Mouse (Mus musculus) thymus, adult 2 months (tissue): ENCODE data around the gene Gkap1. TPM values are rescaled to one million over a fixed set of nuclear protein-coding genes. Genes with fewer than 3 reads are reported as not detected.
A peak's percentile ranks its signal among the peaks of the same experiment; 100 is the strongest.

Experiments
- DNase-seq: peaks from one replicate; pipeline ENCODE4 v3.0.0; 2021
- H3K27ac ChIP-seq: fragments of 200-500 bp; 2 replicates; pipeline ENCODE4 v1.5.1; 2012; ENCODE audit warnings: low read length, control low read depth; ENCODE audit not compliant: control insufficient read depth, insufficient read depth
- H3K27me3 ChIP-seq: fragments of 200-500 bp; 2 replicates; pipeline ENCODE4 v1.6.1; 2012; ENCODE audit warnings: mild to moderate bottlenecking, low read length, moderate library complexity, mixed read lengths; ENCODE audit not compliant: control insufficient read depth, insufficient read depth
- H3K36me3 ChIP-seq: fragments of 200-500 bp; 2 replicates; pipeline ENCODE4 v1.6.1; 2012; ENCODE audit warnings: mild to moderate bottlenecking, low read length, moderate library complexity; ENCODE audit not compliant: control insufficient read depth, insufficient read depth
- H3K4me1 ChIP-seq: fragments of 200-500 bp; replicated peaks from 2 replicates; pipeline ENCODE4 v1.6.1; 2012; ENCODE audit warnings: low read length; ENCODE audit not compliant: control insufficient read depth, insufficient read depth
- H3K4me3 ChIP-seq: fragments of 200-500 bp; 2 replicates; pipeline ENCODE4 v1.5.1; 2012; ENCODE audit warnings: mild to moderate bottlenecking, low read length, control low read depth, moderate library complexity; ENCODE audit not compliant: control insufficient read depth, insufficient read depth
- CTCF ChIP-seq: fragments of 200-500 bp; IDR thresholded peaks from 2 replicates; pipeline ENCODE4 v1.5.1; 2012; ENCODE audit warnings: mild to moderate bottlenecking, control low read depth, low read length, moderate library complexity, borderline replicate concordance; ENCODE audit not compliant: control insufficient read depth, poor library complexity, insufficient read depth; ENCODE audit errors: extremely low read depth
- POLR2A ChIP-seq: fragments of 200-500 bp; IDR thresholded peaks from 2 replicates; pipeline ENCODE4 v1.6.1; 2012; ENCODE audit warnings: mild to moderate bottlenecking, low read length, control low read depth, moderate library complexity; ENCODE audit not compliant: control insufficient read depth, poor library complexity, insufficient read depth; ENCODE audit errors: extremely low read depth
- WGBS: fragments of 180-500 bp; shearing (Covaris S2); methylation state at CpG from one replicate; pipeline ENCODE4 v1.1.7; 2018; 5-methylcytosine and 5-hydroxymethylcytosine counted together
- polyA plus RNA-seq: library from polyadenylated mRNA; depleted of rRNA; stranded (reverse); fragments of >200 nt; gene quantifications from 2 replicates; pipeline ENCODE4 v1.2.3, GENCODE M21; 2012; rRNA removed

The Gkap1 gene
- 2.8 and 4.0 TPM in 2 replicates for polyA plus RNA-seq

GRCm38 (mm10) chr13:58275599-58275998 is at the start of gene Gkap1:
TSS of gene Gkap1 (minus strand) at chr13:58275699.
- H3K36me3 ChIP-seq, result no peaks in the 10 kb centered on the region
- WGBS, result 95% methylated on average over 8 of the region's 8 CpGs
- H3K27ac ChIP-seq, result no peak within 1 kb of the TSS
- peak within 1 kb of the TSS; percentile 61 for H3K4me3 ChIP-seq
- H3K27me3 ChIP-seq, result peaks cover 17% of the 10 kb centered on the region; the same call in 1 of the 2 replicates
- DNase-seq, result no peak
- peaks cover 6% of the 10 kb centered on the region; the same call in 1 of the 2 replicates for H3K4me1 ChIP-seq
- TF ChIP-seq CTCF, result no peak

GRCm38 (mm10) chr13:58317768-58318167 is 42.3 kb upstream of the Gkap1 start:
- Histone ChIP-seq H3K36me3 (no peaks in the 10 kb centered on the region), H3K27ac (no peak overlapping the region), H3K4me1 (no peaks in the 10 kb centered on the region), H3K4me3 (no peak overlapping the region), H3K27me3 (no peaks in the 10 kb centered on the region)
- no peak for DNase-seq
- 90% methylated on average over 2 of the region's 2 CpGs for WGBS
- TF ChIP-seq CTCF (no peak), POLR2A (no peak)

DNA sequence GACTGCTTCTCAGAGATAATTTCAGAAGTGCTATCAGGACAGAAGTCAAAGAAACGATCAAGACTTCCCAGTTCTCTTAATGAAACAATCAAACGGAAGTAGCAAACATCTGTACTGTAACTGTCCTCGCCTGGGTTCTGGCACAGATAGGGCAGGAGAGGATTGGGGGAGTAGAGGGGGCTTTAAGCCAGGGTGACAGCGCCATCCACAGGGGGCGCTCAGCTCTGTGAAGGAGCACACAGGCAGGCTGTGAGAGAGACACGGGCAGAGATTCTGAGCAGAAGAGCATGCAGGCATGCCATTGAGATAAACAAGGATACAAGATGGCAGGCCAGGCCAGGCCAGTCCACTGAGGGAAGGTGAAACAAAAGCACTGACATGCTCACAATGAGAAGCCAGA is 39.5 kb upstream of the Gkap1 start:
- Histone ChIP-seq H3K4me3 (no peak overlapping the region), H3K36me3 (no peaks in the 10 kb centered on the region), H3K27ac (no peak overlapping the region), H3K27me3 (no peaks in the 10 kb centered on the region), H3K4me1 (no peaks in the 10 kb centered on the region)
- no peak for TF ChIP-seq CTCF
- no peak for TF ChIP-seq POLR2A
- 82% methylated on average over 6 of the region's 6 CpGs for WGBS
- no peak for DNase-seq

DNA sequence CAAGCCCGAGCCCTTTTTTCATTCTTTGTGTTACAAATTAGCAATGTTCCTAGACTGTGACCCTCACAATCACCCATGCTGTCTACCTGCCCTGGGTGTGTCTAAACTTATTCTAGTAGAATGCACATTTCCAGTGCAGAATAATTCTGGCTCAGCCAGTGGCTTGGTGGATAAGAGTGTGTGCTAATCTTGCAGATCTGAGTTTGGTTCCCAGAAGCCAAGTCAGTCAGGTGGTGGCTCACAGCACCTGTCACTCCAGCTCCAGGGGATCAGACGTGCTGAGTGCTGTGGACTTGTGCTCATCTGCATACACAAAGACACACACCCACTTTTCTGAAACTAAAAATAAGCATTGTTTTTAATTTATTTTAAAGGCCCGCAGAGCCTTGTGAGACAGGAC is 38.3 kb upstream of the Gkap1 start:
- no peak overlapping the region for H3K27ac ChIP-seq
- no peak for DNase-seq
- no peaks in the 10 kb centered on the region for H3K36me3 ChIP-seq
- TF ChIP-seq POLR2A (no peak), CTCF (no peak)
- no peaks in the 10 kb centered on the region for H3K27me3 ChIP-seq
- 75% methylated on average over 3 of the region's 3 CpGs for WGBS
- no peak overlapping the region for H3K4me3 ChIP-seq
- no peaks in the 10 kb centered on the region for H3K4me1 ChIP-seq

GRCm38 (mm10) chr13:58311351-58311750 is 35.9 kb upstream of the Gkap1 start:
- WGBS, result 84% methylated on average over 3 of the region's 3 CpGs
- no peak overlapping the region for H3K27ac ChIP-seq
- H3K27me3 ChIP-seq, result no peaks in the 10 kb centered on the region
- no peaks in the 10 kb centered on the region for H3K4me1 ChIP-seq
- no peak for DNase-seq
- TF ChIP-seq POLR2A, result no peak
- no peak for TF ChIP-seq CTCF
- H3K4me3 ChIP-seq, result no peak overlapping the region
- H3K36me3 ChIP-seq, result no peaks in the 10 kb centered on the region

GRCm38 (mm10) chr13:58309499-58309898 is 34.0 kb upstream of the Gkap1 start:
- no peaks in the 10 kb centered on the region for H3K36me3 ChIP-seq
- H3K27me3 ChIP-seq, result no peaks in the 10 kb centered on the region
- 90% methylated on average over 8 of the region's 8 CpGs for WGBS
- no peak for TF ChIP-seq CTCF
- TF ChIP-seq POLR2A, result no peak
- no peak overlapping the region for H3K4me3 ChIP-seq
- no peak for DNase-seq
- no peaks in the 10 kb centered on the region for H3K4me1 ChIP-seq
- no peak overlapping the region for H3K27ac ChIP-seq

DNA sequence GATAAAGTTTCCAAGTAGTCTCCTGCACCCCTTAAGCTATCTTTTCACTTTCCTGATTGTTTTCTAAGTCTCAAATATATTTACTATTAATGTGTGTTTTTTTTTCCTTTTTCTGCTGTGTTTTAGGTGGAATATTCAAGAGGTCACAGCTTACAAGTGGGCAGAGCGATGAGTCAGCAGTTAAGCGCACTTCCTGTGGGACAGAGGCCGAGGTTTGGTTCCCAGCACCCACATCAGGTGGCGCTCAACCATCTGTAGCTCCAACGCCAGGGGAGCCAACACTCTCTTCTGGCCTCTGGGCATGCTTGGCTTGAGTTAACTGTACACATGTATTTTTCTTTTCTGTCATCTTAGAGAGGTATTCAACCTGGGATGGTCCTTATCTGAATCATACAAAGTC is 32.0 kb upstream of the Gkap1 start:
- TF ChIP-seq CTCF (no peak), POLR2A (no peak)
- Histone ChIP-seq H3K4me1 (no peaks in the 10 kb centered on the region), H3K27me3 (no peaks in the 10 kb centered on the region), H3K4me3 (no peak overlapping the region), H3K27ac (no peak overlapping the region), H3K36me3 (no peaks in the 10 kb centered on the region)
- WGBS, result 86% methylated on average over 5 of the region's 5 CpGs
- no peak for DNase-seq

GRCm38 (mm10) chr13:58305230-58305629 is 29.7 kb upstream of the Gkap1 start:
- Histone ChIP-seq H3K36me3 (no peaks in the 10 kb centered on the region), H3K27me3 (no peaks in the 10 kb centered on the region), H3K4me1 (no peaks in the 10 kb centered on the region), H3K27ac (no peak overlapping the region), H3K4me3 (no peak overlapping the region)
- TF ChIP-seq CTCF (no peak), POLR2A (no peak)
- WGBS, result 64% methylated on average over 2 of the region's 2 CpGs
- DNase-seq, result no peak
